Mouse (Mus musculus): Measurements from ENCODE around the gene Slc29a1.

- TF ChIP-seq ZNF384 (IDR thresholded peaks at IDR 0.05; ENCODE audit: low read depth, low read length) (no peak), MAFK (IDR thresholded peaks at IDR 0.05; ENCODE audit: insufficient read depth, low read depth, low read length) (no peak), CHD2 (IDR thresholded peaks at IDR 0.05; ENCODE audit: low read depth, low read length) (no peak), ZC3H11A (IDR thresholded peaks at IDR 0.05; ENCODE audit: borderline replicate concordance, low read depth, low read length) (no peak)
Observed at GRCm38 (mm10) chr17:45565103-45565502, 34.3 kb downstream of the Slc29a1 start.

All from ES-E14 (cell line).